Mouse (Mus musculus) ES-Bruce4 (cell line): Measurements from ENCODE around the gene Atp6v1b1.

Experiments used
- CTCF ChIP-seq: IDR thresholded peaks from one replicate; pipeline ENCODE4 v1.8.1; 2011; ENCODE audit warnings: low read depth, low read length
- EP300 ChIP-seq: IDR thresholded peaks from 2 replicates; pipeline ENCODE4 v1.6.1; 2011; ENCODE audit warnings: low read depth, low read length; ENCODE audit not compliant: insufficient read depth
- POLR2A ChIP-seq: IDR thresholded peaks from one replicate; pipeline ENCODE4 v1.8.1; 2011; ENCODE audit warnings: low read length; ENCODE audit not compliant: insufficient read depth

GRCm38 (mm10) chr6:83779026-83779425 is 36.2 kb downstream of the Atp6v1b1 start:
- peak; percentile 85 for TF ChIP-seq CTCF
- TF ChIP-seq EP300: no peak
- TF ChIP-seq POLR2A: no peak
